Mouse (Mus musculus) WW6 (cell line): ENCODE measurements around the gene Mvk.

Source experiments
- DNase-seq: peaks from one replicate; pipeline ENCODE4 v3.0.0-alpha.2; 2013; ENCODE audit warnings: low read depth, low spot score

The Mvk gene

DNA sequence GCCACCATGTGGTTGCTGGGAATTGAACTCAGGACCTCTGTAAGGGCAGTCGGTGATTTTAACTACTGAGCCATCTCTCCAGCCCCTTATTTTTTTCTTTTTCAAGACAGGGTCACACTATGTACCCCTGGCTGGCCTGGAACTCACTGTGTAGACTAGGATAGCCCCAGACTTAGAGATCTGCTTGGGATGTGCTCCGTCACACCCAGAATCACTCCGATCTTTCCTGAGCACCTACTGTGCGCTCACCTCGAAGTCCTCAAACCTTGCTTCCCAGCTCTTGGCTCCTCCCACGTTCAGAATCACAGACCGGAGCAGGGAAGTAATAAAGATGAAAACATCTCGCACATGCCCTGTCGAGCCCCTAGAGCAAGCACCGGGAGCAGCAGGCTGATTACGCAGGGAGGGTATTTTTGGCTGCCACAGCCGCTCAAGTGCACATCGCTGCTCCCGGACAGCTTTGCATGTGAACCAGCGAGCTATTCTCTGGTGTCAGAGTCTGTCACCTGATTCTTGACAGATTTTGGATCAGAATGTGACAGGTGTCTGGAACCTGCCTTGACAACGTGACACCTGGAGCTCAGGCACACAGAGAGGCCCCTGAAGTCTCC lies 13.0 kb downstream of the Mvk start:
- no peak for DNase-seq

DNA sequence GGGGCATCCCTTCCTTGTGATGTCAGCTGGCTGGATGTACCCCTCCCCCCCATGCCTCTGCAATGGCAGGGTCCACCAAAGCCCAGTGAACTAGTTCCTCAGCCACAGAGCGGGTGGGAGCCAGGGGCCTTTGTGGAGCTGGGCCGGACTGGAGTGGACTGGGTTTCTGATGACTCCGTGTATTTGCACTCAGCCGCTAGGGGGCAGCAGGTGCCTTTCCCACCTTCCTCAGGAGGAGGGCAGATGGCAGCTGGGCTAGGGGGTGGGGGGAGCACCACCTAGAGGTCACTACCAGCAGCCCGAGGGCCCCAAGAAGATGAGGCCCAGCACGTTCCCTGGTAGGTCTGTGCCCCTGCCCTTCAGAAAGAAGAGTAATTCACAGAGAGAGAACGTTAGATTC lies 17.2 kb downstream of the Mvk start:
- peak; percentile 59 for DNase-seq

DNA sequence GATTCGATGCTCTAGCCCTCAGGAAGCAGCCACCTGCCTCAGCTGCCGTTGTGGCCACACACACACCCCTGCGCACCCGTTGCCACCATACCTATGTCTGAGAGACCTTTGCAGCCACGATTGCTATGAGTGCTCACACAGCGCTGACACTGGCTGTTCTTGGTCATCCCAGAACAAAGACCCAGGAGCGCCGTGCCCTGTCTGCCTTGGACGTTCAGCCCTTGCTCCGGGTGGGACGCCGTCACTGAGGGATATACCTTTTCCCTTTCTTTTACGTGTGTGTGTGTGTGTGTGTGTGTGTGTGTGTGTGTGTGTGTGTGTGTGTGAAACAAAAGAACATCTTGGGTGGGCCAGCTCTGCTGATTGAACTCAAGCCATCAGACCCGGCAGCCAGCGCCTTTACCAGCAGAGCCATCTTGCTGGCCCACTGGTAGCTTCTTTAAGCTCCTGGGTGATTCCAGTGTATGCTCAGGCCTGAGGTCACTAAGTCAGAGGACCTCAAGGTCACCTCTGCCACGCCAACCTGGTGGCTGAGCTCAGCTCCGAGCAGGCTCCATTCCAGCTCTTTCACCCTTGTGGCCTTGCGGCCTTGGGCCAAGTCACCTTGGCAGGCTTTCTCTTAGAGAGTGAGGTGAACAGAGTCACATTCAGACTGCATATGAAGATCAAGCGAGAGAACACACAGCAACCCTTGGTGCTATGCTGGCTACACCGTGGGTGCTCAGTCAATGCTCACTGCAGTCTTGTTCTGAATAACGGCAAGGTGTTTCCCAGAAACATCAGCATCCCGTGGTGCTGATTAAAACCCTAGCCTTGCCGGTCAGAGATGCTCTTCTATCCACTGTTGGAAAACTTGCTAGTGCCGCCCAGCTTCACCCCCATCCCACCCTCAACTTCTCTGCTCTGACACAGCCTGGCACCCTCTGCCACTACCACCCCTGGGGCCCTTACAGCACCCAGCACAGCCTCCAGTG lies 18.3 kb downstream of the Mvk start:
- no peak for DNase-seq

DNA sequence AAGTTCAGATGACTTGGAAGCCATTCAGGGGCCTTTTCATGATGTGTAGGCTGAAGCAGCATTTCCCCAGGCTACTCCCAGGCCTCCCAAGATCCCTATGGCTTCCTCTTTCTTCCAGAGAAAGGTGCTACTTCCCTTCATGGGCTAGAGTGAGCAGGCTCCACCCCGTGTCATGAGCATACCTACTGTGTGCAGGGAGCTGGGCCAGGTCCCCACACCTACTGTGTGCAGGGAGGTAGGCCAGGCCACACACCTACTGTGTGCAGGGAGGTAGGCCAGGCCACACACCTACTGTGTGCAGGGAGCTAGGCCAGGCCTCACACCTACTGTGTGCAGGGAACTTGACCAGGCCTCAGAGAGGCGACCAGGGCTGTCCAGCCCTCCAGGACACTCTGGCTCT lies 20.5 kb downstream of the Mvk start:
- no peak for DNase-seq

DNA sequence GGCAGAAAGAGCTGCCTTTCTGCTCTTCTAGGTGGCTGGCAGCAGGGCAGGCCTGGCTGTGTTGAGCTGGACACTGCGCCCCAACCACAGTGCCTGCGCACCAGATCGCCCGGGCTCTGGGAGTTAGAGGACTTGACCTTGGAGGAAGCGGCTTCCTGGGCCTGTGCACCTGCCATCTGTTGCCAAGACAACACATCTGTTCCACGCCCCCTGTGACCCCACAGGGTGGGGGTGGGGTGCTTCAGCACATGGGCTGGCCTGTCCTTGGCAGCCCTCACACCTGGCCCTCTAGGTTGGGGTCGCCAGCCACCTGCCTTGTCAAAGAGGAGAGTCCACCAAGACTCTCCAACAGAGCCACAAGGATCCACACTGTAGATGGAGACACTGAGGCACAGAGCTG lies 21.6 kb downstream of the Mvk start:
- no peak for DNase-seq

DNA sequence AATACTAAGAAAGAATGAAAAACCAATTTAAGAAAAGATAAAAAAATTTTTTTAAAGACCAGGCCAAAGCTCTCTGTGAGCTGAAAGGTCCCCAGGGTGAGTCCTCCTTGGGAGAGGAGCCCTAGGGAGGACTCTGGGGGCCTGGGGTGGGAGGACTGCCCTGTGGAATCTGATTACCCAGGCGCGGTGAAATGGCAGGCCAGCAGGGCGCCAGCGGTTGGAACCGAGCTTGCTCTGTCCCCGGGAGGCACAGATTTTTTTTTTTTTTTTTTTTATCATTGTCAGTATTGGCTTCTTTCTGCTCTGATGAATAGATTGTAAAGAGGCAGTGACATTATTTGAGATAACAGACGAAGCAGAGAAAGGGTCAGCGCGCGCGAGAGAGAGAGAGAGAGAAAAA lies 22.9 kb downstream of the Mvk start:
- no peak for DNase-seq

DNA sequence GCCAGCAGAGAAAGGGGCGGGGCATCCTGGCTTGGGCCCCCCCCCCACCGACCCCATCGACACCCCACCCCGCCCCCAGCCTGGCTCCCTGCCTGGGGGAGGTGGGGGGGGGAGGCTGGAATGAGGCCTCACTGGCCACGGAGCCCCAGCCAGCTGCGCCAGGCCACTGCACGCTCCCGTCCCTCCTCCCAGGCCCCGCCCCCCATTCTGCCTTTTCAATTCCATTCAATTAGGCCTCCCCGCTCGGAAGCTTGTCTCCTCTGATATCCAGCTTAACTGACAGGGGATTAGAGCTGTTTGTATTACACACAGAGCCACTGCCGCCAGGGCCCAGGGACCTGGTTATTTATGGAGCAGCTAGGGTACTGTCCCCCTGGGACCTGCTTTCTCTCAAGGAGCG lies 23.4 kb downstream of the Mvk start:
- DNase-seq = no peak

DNA sequence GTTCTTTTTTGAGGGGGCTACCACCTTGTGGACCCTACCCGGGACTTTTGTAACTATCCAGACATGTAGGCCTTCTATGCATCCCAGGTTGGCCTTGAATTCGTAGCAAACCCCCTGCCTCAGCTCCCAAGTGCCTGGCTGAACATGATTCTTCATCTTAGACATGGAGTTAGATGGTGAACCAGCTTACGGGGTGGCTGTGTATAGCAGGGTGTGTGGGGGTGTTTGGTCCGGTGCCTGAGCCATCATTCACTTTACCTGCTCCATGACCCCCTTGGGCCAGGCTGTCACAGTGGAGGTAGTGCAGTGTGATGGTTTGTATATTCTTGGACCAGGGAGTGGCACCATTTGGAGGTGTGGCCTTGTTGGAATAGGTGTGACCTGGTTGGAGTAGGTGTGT lies 23.9 kb downstream of the Mvk start:
- DNase-seq = no peak

DNA sequence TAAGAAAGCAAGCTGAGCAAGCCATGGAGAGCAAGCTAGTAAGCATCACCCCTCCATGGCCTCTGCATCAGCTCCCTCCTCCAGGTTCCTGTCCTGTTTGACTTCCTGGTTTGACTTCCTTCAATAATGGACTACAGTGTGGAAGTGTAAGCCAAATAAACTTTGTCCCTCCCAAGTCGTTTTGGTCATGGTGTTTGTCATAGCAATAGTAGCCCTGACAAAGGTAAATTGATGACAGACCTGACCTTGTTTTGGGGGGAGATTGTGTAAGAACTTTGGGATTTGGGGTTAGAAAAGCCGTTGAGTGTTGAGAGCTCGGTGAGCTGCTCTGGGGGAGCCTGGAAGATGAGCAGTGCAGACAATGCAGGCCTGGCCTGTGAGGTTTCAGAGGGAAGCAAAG lies 26.3 kb downstream of the Mvk start:
- no peak for DNase-seq

DNA sequence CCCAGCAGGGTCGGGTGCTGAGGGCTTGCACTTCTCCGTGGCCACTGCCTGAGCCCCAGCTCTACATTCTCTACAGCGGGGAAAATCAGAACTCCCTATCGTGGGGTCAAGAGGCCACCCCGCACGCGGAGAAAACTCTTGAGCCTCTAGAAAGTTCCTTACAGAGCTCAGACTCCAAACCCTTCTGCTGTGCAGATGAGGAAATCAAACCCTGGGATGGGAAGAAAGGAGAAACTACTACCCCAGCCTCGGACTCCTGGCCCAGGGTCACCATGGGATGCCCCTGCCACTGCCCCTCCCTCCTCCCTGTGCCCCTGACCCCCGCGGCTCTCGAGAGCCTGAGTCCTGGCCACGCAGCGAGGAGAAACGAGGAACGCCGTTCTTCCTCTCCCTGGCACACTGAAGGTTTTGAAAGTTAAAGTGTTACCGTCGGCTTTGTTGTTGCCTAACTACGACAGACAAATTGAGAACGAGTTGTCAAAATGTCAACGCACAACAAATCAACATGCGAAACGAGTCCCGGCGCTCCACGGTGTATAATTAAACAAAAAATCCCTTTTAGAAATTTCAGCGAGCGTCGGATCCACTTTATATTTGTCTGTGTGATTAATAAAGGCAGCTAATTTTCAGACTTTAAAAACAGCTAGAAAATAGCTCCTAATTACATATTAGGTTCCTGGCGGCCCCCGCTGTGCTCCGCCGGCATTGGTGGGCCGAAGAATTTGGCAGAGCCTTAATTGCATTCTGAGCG lies 30.8 kb downstream of the Mvk start:
- DNase-seq = no peak

DNA sequence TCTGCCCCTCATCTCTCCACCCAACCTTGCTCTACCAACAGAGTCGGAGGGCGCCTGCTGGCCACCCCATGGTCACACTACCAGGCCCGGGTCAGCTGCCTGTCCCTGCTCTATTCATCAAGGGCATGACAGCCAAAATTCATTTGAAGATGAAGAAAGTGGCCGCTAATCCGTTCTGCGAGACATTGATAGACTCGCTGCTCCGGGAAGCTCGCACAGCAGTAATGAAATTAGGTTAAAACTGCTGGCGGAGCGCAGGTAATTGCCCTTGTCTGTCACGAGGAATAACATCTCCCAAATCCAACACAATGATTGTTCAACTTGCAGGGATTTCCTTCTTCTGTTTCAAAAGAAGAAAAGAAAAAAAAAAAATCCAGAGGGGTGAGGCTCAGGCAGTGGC lies 34.2 kb downstream of the Mvk start:
- no peak for DNase-seq

DNA sequence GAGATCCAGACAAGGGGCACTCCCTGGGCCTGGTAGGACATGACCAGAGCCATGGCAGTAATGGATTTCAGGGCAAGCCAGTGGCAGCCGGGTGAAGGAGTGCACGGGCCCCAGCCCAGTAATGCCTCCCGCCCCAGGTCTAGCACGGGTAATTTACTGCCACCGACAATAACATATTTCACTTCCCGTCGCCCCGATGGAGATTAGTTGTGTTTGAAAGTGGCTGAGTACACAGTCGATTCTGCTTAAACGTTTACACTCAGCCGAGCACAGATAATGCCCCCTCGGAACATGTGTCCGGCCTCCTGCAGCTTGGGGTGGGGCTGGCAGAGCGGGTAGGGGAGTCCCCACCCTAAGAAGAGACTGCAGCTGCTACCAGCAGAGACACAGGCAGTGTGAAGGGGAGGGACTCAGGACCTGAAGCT lies 38.5 kb downstream of the Mvk start:
- DNase-seq = no peak

DNA sequence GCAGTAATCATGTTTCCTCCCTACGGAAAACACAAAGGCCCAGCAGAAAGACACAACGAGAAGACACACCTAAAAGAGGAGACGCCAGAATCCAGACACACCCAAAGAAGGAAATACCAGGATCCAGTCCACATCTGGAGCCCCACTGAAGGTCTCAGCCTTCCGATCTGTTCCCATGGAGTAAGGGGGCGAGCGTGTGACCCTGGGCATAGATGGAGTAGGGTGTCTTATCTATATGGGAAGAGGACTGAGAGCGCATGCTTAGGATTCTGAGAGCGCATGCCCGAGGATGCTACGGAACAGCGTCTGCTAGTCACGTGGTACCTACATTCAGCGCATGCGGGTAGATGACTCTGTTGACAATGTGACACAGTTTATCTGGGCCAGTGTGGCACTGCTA lies 41.6 kb downstream of the Mvk start:
- no peak for DNase-seq

DNA sequence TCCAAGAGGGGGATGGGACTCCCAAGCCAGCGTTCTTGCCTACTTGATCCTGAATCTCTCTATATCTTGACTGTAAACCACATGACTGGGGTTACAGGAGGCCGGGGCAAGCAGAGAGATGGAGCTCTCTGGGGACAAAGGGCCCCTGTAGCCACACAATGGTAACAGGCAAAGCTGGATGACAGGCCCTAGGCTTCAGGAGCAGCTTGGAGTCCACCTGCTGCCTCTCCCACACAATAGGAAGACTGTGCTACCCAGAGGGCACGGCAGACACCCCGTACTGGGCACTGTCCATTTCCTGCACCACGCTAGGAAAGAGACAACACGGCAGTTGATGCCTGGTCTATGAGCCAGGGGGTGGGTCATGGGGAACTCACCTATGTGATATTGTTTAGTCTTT lies 45.5 kb downstream of the Mvk start:
- no peak for DNase-seq

DNA sequence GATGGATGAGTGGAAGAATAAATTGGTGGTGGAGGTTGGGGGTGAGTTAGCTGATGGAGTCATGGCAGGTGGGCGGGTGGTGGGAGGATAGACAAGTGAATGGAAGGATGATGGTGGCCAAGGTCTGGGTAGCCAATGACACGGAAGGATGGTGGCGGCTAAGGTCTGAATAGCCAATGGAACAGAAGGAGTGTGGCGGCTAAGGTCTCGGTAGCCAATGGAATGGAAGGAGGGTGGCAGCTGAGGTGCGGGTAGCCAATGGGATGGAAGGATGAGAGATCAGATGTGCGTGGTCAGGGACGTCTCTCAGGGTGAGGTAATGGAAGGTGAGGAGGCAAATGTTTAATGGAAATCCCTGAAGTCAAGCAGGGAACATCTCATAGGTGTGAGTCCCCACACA lies 46.2 kb downstream of the Mvk start:
- DNase-seq = no peak

DNA sequence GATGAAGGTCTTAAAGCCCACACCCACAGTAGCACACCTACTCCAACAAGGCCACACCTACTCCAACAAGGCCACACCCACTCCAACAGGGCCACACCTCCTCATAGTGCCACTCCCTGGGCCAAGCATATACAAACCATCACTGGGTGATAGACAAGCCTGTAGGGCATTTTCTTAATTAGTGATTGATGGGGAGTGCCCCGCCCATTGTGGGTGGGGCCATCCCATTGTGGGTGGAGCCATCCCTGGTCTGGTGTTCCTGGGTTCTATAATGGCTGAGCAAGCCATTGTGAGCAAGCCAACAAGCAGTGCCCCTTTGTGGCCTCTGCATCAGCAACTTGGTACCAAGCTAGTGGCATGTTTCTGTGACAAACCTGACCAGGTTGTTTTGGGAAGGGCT lies 50.7 kb downstream of the Mvk start:
- DNase-seq = no peak

DNA sequence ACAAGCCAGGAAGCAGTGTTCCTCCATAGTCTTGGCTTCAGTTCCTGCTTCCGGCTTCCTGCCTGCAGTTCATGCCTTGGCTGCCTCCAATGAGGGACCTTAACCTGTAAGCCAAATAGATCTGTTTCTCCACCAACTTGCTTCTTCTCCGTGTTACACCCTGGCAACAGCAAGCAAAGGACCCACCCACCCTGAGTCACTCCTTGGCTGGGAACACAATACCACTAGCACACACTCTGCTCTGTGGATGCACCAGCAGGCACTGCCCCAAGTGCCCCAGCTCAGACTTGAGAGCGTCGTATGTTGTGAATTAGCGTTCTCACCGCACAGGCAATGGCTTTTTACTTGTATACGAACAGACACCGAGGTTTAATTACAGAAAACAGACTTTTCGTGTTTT lies 57.2 kb downstream of the Mvk start:
- DNase-seq = no peak

DNA sequence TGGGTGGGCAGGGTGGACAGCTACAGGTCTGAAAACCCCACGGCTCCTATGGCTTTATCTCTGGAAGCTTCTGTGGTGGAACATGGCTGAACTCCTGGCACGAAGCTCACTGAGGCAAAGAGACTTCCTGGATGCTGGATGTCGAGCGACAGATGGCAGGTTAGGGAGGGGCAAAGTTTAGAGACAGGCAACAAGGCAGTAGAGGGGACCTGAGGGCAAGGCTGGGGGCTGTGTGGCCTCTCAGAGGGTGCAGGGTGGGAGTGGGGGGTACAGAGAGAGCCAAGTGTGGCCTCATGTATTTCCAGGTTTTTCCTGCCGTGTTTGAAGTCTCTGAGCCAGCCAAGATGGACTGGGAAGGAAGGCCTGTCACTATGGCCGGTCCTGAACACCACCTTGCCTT lies 60.8 kb downstream of the Mvk start:
- no peak for DNase-seq

DNA sequence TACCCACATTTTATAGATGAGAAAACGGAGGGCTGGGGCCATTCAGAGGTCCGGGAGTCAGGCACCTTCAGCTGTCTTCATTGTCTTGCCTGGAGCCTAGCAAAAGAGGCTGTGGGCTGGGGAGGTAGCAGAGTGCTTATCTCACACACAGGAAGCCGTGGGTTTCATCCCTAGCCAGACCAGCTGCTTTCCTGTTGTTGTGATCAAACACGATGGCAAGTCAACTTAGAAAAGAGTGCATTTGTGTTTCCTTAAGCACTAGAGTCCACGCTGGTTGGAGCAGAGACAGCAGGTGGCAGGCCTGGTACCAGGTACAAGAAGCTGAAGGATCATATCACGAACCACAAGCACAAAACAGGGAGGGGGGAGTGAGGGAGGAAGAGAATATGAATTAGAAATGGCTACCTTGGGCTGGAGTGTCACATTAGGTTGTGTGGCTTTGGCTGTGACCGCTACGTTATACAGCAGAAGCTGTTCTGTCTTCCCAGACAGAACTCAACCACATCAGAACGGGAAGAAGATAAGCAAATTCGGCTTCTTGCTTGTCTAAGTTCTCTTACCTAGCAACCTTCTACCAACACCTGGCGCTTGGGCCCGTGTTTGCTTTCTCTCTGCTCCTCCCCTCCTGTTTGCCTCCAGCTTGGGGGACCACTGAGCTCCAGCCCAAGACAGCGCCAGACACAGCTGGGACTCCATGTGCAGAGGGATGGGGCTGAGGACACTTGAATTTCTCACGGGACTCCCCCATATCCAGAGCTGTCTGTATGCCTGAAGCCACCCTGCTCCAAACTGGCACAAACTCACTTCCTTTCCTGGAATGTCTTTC lies 61.4 kb downstream of the Mvk start:
- no peak for DNase-seq

DNA sequence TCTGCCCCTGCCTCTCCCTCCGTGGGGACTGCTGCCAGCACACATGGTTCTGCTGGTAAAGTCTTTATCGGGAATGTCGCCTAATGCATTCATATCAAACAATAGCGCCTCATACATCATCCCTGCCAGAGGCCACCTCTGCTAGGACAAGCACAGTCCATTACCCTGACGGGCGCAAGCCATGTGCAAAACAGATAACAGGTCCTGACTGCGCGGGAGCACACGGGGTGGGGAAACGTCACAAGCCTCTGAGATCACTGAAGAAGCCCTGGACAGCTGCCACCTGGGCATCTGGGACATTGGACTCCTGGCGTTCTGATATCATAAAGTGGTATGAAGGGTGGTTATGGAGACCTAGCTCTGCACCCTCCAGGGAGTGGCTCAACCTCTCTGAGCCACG lies 63.3 kb downstream of the Mvk start:
- DNase-seq = no peak

DNA sequence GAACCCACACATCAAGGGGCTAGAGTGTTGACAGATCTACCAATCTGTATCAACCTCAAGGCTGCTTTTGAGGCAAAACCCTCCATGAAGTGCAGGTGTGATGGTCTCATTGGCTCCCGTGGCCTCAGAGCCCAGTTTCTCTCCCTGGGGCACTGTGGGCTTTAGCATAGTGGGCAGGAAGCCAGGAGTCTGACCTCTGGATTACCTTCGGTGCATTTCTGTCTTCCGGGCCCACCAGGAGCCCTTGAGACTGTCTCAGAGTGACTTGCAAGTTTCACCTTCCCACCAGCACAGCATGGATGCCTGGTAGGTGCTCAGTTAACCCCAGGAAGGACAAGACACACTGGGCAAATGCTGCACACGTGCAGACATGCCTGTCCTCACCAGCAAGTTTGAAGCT lies 63.9 kb downstream of the Mvk start:
- no peak for DNase-seq

DNA sequence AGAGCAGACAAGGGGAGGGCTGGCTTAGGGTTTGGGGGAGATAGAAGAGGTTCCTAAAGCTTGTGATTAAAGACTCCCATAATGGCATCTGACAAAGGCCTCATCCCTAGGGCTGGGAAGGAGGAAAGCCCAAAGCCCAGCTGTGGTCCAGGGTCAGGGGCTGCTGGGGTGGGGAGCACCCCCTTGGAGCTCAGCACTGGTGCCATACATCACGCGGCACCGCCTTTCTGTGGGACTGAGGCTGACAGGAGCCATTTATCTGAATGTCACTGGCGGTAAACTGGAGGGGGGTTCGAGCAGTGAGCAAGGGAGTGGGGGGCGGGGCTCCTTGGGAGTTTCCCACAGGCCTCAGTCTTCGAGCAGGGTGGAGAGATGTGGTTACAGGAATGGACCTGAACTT lies 65.4 kb downstream of the Mvk start:
- no peak for DNase-seq
